Mouse (Mus musculus): Measurements from ENCODE around the gene Ablim1. TPM values are rescaled to one million over a fixed set of nuclear protein-coding genes. Genes with fewer than 3 reads are reported as not detected.

Ablim1 gene
- total RNA-seq, 2 experiments from 2014 or later = 10.0 to 12.6 TPM

- no peak for ATAC-seq (replicated peaks; ENCODE audit: low FRiP score, poor library complexity, severe bottlenecking)
Observed at GRCm38 (mm10) chr19:57236647-57237046, 78.1 kb downstream of the Ablim1 start.

GRCm38 (mm10) chr19:57235931-57236330, 78.8 kb downstream of the Ablim1 start:
- ATAC-seq (replicated peaks; ENCODE audit: low FRiP score, poor library complexity, severe bottlenecking) = no peak

GRCm38 (mm10) chr19:57230996-57231395, 83.7 kb downstream of the Ablim1 start:
- no peak for ATAC-seq (replicated peaks; ENCODE audit: low FRiP score, poor library complexity, severe bottlenecking)

- no peak for ATAC-seq (replicated peaks; ENCODE audit: low FRiP score, poor library complexity, severe bottlenecking)
Observed at GRCm38 (mm10) chr19:57229161-57229560, 85.6 kb downstream of the Ablim1 start.

- ATAC-seq (replicated peaks; ENCODE audit: low FRiP score, poor library complexity, severe bottlenecking) = no peak
Observed at GRCm38 (mm10) chr19:57228576-57228975, 86.1 kb downstream of the Ablim1 start.

GRCm38 (mm10) chr19:57224390-57224789, 90.3 kb downstream of the Ablim1 start:
- ATAC-seq (replicated peaks; ENCODE audit: low FRiP score, poor library complexity, severe bottlenecking) = no peak

- no peak for ATAC-seq (replicated peaks; ENCODE audit: low FRiP score, poor library complexity, severe bottlenecking)
Observed at GRCm38 (mm10) chr19:57223686-57224085, 91.0 kb downstream of the Ablim1 start.

GRCm38 (mm10) chr19:57222657-57223056, 92.1 kb downstream of the Ablim1 start:
- no peak for ATAC-seq (replicated peaks; ENCODE audit: low FRiP score, poor library complexity, severe bottlenecking)

GRCm38 (mm10) chr19:57221684-57222235, 93.0 kb downstream of the Ablim1 start:
- no peak for ATAC-seq (replicated peaks; ENCODE audit: low FRiP score, poor library complexity, severe bottlenecking)

GRCm38 (mm10) chr19:57219758-57220157, 95.0 kb downstream of the Ablim1 start:
- no peak for ATAC-seq (replicated peaks; ENCODE audit: low FRiP score, poor library complexity, severe bottlenecking)

- ATAC-seq (replicated peaks; ENCODE audit: low FRiP score, poor library complexity, severe bottlenecking) = no peak
Observed at GRCm38 (mm10) chr19:57217161-57217560, 97.6 kb downstream of the Ablim1 start.

- no peak for ATAC-seq (replicated peaks; ENCODE audit: low FRiP score, poor library complexity, severe bottlenecking)
Observed at GRCm38 (mm10) chr19:57215527-57215926, 99.2 kb downstream of the Ablim1 start.

- ATAC-seq (replicated peaks; ENCODE audit: low FRiP score, poor library complexity, severe bottlenecking) = no peak
Observed at GRCm38 (mm10) chr19:57212406-57212805, 102.3 kb downstream of the Ablim1 start.

GRCm38 (mm10) chr19:57211444-57212111, 103.1 kb downstream of the Ablim1 start:
- ATAC-seq (replicated peaks; ENCODE audit: low FRiP score, poor library complexity, severe bottlenecking) = no peak

- no peak for ATAC-seq (replicated peaks; ENCODE audit: low FRiP score, poor library complexity, severe bottlenecking)
Observed at GRCm38 (mm10) chr19:57210924-57211323, 103.8 kb downstream of the Ablim1 start.

- no peak for ATAC-seq (replicated peaks; ENCODE audit: low FRiP score, poor library complexity, severe bottlenecking)
Observed at GRCm38 (mm10) chr19:57204101-57204500, 110.6 kb downstream of the Ablim1 start.

- ATAC-seq (replicated peaks; ENCODE audit: low FRiP score, poor library complexity, severe bottlenecking) = no peak
Observed at GRCm38 (mm10) chr19:57202554-57202953, 112.2 kb downstream of the Ablim1 start.

GRCm38 (mm10) chr19:57201090-57201483, 113.6 kb downstream of the Ablim1 start:
- no peak for ATAC-seq (replicated peaks; ENCODE audit: low FRiP score, poor library complexity, severe bottlenecking)

- no peak for ATAC-seq (replicated peaks; ENCODE audit: low FRiP score, poor library complexity, severe bottlenecking)
Observed at GRCm38 (mm10) chr19:57200477-57201089, 114.1 kb downstream of the Ablim1 start.

GRCm38 (mm10) chr19:57199361-57199760, 115.4 kb downstream of the Ablim1 start:
- no peak for ATAC-seq (replicated peaks; ENCODE audit: low FRiP score, poor library complexity, severe bottlenecking)

GRCm38 (mm10) chr19:57198531-57198930, 116.2 kb downstream of the Ablim1 start:
- no peak for ATAC-seq (replicated peaks; ENCODE audit: low FRiP score, poor library complexity, severe bottlenecking)
